Mouse (Mus musculus): Measurements from ENCODE around the gene Chrm3. TPM values are rescaled to one million over a fixed set of nuclear protein-coding genes. Genes with fewer than 3 reads are reported as not detected.
"Not testable (repeated sequence)": the region's sequence is repeated elsewhere in the genome, so short reads cannot be mapped to it uniquely, and the experiment has no call there.

The Chrm3 gene
- polyA plus RNA-seq, 1 experiment, result not detected

DNA sequence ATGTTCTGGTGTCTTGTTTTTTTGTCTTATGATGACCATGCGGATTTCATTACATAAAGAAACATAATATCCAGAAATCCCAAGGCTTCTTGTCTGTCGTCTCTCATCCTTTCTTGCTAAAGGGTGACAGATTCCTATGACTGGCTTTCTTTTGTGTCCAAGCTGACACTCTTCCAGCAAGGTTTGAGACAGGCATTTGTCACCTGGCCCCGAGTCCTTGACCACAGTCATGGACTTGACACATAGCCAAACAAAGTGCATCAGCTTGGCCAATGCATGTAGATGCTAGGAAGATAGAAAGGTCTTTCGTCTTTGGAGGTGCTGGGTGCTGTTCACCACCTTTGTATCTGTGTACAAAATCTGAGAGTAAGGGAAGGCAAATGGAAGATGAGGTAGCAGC lies 480.2 kb downstream of the Chrm3 start:
- no peaks in the 10 kb centered on the region for H3K36me3 ChIP-seq (ENCODE audit: control insufficient read depth, insufficient read depth, low read length, poor library complexity, severe bottlenecking)
- H3K9me3 ChIP-seq (replicated peaks; ENCODE audit: control insufficient read depth, insufficient read depth, low read length, poor library complexity, severe bottlenecking), result no peaks in the 10 kb centered on the region
- no peak overlapping the region for H3K4me3 ChIP-seq (ENCODE audit: low read depth, low read length)
- no peaks in the 10 kb centered on the region for H3K4me1 ChIP-seq (ENCODE audit: control insufficient read depth, insufficient read depth, low read length)
- H3K27me3 ChIP-seq (ENCODE audit: control insufficient read depth, insufficient read depth, low read length, poor library complexity, severe bottlenecking), result no peaks in the 10 kb centered on the region
- no peak overlapping the region for H3K9ac ChIP-seq (ENCODE audit: low read depth, poor library complexity, severe bottlenecking)
- no peak for TF ChIP-seq EP300 (IDR thresholded peaks at IDR 0.05; ENCODE audit: insufficient read depth, low read depth, low read length)
- no peak overlapping the region for H3K27ac ChIP-seq (ENCODE audit: insufficient read depth, low read length)

DNA sequence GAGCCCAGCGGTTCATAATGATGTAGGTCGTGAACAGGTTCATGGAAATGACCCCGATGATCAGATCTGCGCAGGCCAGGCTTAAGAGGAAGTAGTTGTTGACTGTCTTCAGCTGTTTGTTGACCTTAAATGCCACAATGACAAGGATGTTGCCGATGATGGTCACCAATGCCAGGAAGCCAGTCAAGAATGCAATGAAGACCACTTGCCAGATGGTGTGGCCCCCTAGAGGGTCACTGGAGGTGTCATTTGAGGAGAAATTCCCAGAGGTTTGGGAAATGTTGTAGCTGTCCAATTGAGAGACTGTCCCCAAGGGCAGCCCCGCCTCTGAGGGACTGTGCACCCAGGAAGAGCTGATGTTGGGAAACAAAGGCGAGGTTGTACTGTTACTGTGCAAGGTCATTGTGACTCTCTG lies 482.0 kb downstream of the Chrm3 start:
- Histone ChIP-seq H3K9me3 (replicated peaks; ENCODE audit: control insufficient read depth, insufficient read depth, low read length, poor library complexity, severe bottlenecking) (no peaks in the 10 kb centered on the region), H3K4me3 (ENCODE audit: low read depth, low read length) (no peak overlapping the region), H3K4me1 (ENCODE audit: control insufficient read depth, insufficient read depth, low read length) (no peaks in the 10 kb centered on the region), H3K27ac (ENCODE audit: insufficient read depth, low read length) (no peak overlapping the region), H3K27me3 (ENCODE audit: control insufficient read depth, insufficient read depth, low read length, poor library complexity, severe bottlenecking) (no peaks in the 10 kb centered on the region), H3K9ac (ENCODE audit: low read depth, poor library complexity, severe bottlenecking) (no peak overlapping the region), H3K36me3 (ENCODE audit: control insufficient read depth, insufficient read depth, low read length, poor library complexity, severe bottlenecking) (no peaks in the 10 kb centered on the region)
- TF ChIP-seq CTCF (IDR thresholded peaks at IDR 0.05; ENCODE audit: low read depth, low read length), result no peak
- TF ChIP-seq POLR2A (IDR thresholded peaks at IDR 0.05; ENCODE audit: insufficient read depth, low read length), result no peak
- no peak for TF ChIP-seq EP300 (IDR thresholded peaks at IDR 0.05; ENCODE audit: insufficient read depth, low read depth, low read length)

DNA sequence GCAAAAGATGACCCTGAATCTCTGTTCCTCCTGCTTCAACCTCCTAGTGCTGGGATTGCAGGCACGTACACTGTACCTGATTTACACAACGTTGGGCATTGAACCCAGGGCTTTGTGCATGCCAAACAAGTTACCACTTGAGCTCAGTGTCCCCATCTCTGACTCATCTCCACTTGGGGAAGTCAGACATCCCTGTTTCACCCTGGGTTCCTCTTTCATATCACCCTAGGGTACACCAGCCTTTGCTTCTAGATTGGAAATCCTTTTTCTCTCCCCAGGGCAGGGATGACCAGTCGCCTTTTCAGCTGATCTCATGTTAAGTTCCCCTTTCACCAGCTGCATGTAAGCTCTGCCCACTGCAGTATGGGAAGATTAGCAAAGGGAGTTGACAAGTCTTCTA lies 487.3 kb downstream of the Chrm3 start:
- Histone ChIP-seq H3K4me3 (ENCODE audit: low read depth, low read length) (no peak overlapping the region), H3K27me3 (ENCODE audit: control insufficient read depth, insufficient read depth, low read length, poor library complexity, severe bottlenecking) (no peaks in the 10 kb centered on the region), H3K9me3 (replicated peaks; ENCODE audit: control insufficient read depth, insufficient read depth, low read length, poor library complexity, severe bottlenecking) (no peaks in the 10 kb centered on the region), H3K27ac (ENCODE audit: insufficient read depth, low read length) (no peak overlapping the region), H3K4me1 (ENCODE audit: control insufficient read depth, insufficient read depth, low read length) (no peaks in the 10 kb centered on the region), H3K36me3 (ENCODE audit: control insufficient read depth, insufficient read depth, low read length, poor library complexity, severe bottlenecking) (no peaks in the 10 kb centered on the region), H3K9ac (ENCODE audit: low read depth, poor library complexity, severe bottlenecking) (no peak overlapping the region)
- no peak for TF ChIP-seq EP300 (IDR thresholded peaks at IDR 0.05; ENCODE audit: insufficient read depth, low read depth, low read length)
- TF ChIP-seq CTCF (IDR thresholded peaks at IDR 0.05; ENCODE audit: low read depth, low read length), result no peak
- no peak for TF ChIP-seq POLR2A (IDR thresholded peaks at IDR 0.05; ENCODE audit: insufficient read depth, low read length)

GRCm38 (mm10) chr13:9866161-9866560 lies 494.5 kb downstream of the Chrm3 start:
- no peak overlapping the region for H3K27ac ChIP-seq (ENCODE audit: insufficient read depth, low read length)
- TF ChIP-seq EP300 (IDR thresholded peaks at IDR 0.05; ENCODE audit: insufficient read depth, low read depth, low read length) (no peak), CTCF (IDR thresholded peaks at IDR 0.05; ENCODE audit: low read depth, low read length) (no peak), POLR2A (IDR thresholded peaks at IDR 0.05; ENCODE audit: insufficient read depth, low read length) (no peak)
- H3K4me1 ChIP-seq (ENCODE audit: control insufficient read depth, insufficient read depth, low read length), result no peaks in the 10 kb centered on the region
- peaks cover 11% of the 10 kb centered on the region; the same call in 1 of the 2 replicates for H3K9me3 ChIP-seq (replicated peaks; ENCODE audit: control insufficient read depth, insufficient read depth, low read length, poor library complexity, severe bottlenecking)
- no peaks in the 10 kb centered on the region for H3K27me3 ChIP-seq (ENCODE audit: control insufficient read depth, insufficient read depth, low read length, poor library complexity, severe bottlenecking)
- H3K4me3 ChIP-seq (ENCODE audit: low read depth, low read length), result no peak overlapping the region
- no peak overlapping the region for H3K9ac ChIP-seq (ENCODE audit: low read depth, poor library complexity, severe bottlenecking)
- H3K36me3 ChIP-seq (ENCODE audit: control insufficient read depth, insufficient read depth, low read length, poor library complexity, severe bottlenecking), result no peaks in the 10 kb centered on the region

- Histone ChIP-seq H3K4me3 (ENCODE audit: low read depth, low read length) (no peak overlapping the region), H3K4me1 (ENCODE audit: control insufficient read depth, insufficient read depth, low read length) (no peaks in the 10 kb centered on the region), H3K9me3 (replicated peaks; ENCODE audit: control insufficient read depth, insufficient read depth, low read length, poor library complexity, severe bottlenecking) (no peaks in the 10 kb centered on the region), H3K36me3 (ENCODE audit: control insufficient read depth, insufficient read depth, low read length, poor library complexity, severe bottlenecking) (no peaks in the 10 kb centered on the region), H3K27me3 (ENCODE audit: control insufficient read depth, insufficient read depth, low read length, poor library complexity, severe bottlenecking) (no peaks in the 10 kb centered on the region), H3K27ac (ENCODE audit: insufficient read depth, low read length) (no peak overlapping the region), H3K9ac (ENCODE audit: low read depth, poor library complexity, severe bottlenecking) (no peak overlapping the region)
- TF ChIP-seq POLR2A (IDR thresholded peaks at IDR 0.05; ENCODE audit: insufficient read depth, low read length) (no peak), CTCF (IDR thresholded peaks at IDR 0.05; ENCODE audit: low read depth, low read length) (no peak), EP300 (IDR thresholded peaks at IDR 0.05; ENCODE audit: insufficient read depth, low read depth, low read length) (no peak)
Observed at GRCm38 (mm10) chr13:9847515-9847914, 513.1 kb downstream of the Chrm3 start.

GRCm38 (mm10) chr13:9846543-9847434 lies 513.9 kb downstream of the Chrm3 start:
- TF ChIP-seq CTCF (IDR thresholded peaks at IDR 0.05; ENCODE audit: low read depth, low read length) (peak; percentile 98), POLR2A (IDR thresholded peaks at IDR 0.05; ENCODE audit: insufficient read depth, low read length) (no peak)
- H3K4me3 ChIP-seq (ENCODE audit: low read depth, low read length), result no peak overlapping the region
- H3K9ac ChIP-seq (ENCODE audit: low read depth, poor library complexity, severe bottlenecking), result no peak overlapping the region
- H3K27me3 ChIP-seq (ENCODE audit: control insufficient read depth, insufficient read depth, low read length, poor library complexity, severe bottlenecking), result no peaks in the 10 kb centered on the region
- no peak overlapping the region for H3K27ac ChIP-seq (ENCODE audit: insufficient read depth, low read length)
- no peaks in the 10 kb centered on the region for H3K9me3 ChIP-seq (replicated peaks; ENCODE audit: control insufficient read depth, insufficient read depth, low read length, poor library complexity, severe bottlenecking)
- no peaks in the 10 kb centered on the region for H3K36me3 ChIP-seq (ENCODE audit: control insufficient read depth, insufficient read depth, low read length, poor library complexity, severe bottlenecking)
- no peaks in the 10 kb centered on the region for H3K4me1 ChIP-seq (ENCODE audit: control insufficient read depth, insufficient read depth, low read length)

DNA sequence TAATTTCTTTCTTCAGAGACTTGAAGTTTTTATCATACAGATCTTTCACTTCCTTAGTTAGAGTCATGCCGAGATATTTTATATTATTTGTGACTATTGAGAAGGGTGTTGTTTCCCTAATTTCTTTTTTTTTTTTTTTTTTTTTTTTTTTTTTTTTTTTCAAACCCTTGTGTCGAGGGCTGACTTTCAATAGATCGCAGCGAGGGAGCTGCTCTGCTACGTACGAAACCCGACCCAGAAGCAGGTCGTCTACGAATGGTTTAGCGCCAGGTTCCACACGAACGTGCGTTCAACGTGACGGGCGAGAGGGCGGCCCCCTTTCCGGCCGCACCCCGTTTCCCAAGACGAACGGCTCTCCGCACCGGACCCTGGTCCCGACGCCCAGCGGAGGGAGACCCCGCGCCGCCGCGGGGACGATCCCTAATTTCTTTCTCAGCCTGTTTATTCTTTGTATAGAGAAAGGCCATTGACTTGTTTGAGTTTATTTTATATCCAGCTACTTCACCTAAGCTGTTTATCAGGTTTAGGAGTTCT lies 526.4 kb downstream of the Chrm3 start:
- not testable (repeated sequence) for H3K4me1 ChIP-seq (ENCODE audit: control insufficient read depth, insufficient read depth, low read length); H3K9ac ChIP-seq (ENCODE audit: low read depth, poor library complexity, severe bottlenecking); H3K27me3 ChIP-seq (ENCODE audit: control insufficient read depth, insufficient read depth, low read length, poor library complexity, severe bottlenecking); H3K27ac ChIP-seq (ENCODE audit: insufficient read depth, low read length); H3K4me3 ChIP-seq (ENCODE audit: low read depth, low read length); H3K9me3 ChIP-seq (replicated peaks; ENCODE audit: control insufficient read depth, insufficient read depth, low read length, poor library complexity, severe bottlenecking); H3K36me3 ChIP-seq (ENCODE audit: control insufficient read depth, insufficient read depth, low read length, poor library complexity, severe bottlenecking)
